Mouse (Mus musculus): ENCODE data around the gene Zfp217. TPM values are rescaled to one million over a fixed set of nuclear protein-coding genes. Genes with fewer than 3 reads are reported as not detected.
A peak's percentile ranks its signal among the peaks of the same experiment; 100 is the strongest.

Zfp217 gene
- total RNA-seq, 2 experiments from 2014 or later: 14.3 to 17.1 TPM

GRCm38 (mm10) chr2:170109528-170109927, 38.4 kb downstream of the Zfp217 start:
- no peak for DNase-seq
- intact Hi-C loops (cut with DNase I): loop anchor here (10.0 kb wide), 1 partner anchor 475 kb away; the partner anchor contains the start of gene Tshz2

GRCm38 (mm10) chr2:170107791-170108190, 40.1 kb downstream of the Zfp217 start:
- DNase-seq: no peak
- intact Hi-C loops (cut with DNase I): loop anchor here (10.0 kb wide), 1 partner anchor 473 kb away; the partner anchor contains the start of gene Tshz2

- DNase-seq: no peak
- intact Hi-C loops (cut with DNase I): loop anchor here (10.0 kb wide), 1 partner anchor 471 kb away; the partner anchor contains the start of gene Tshz2
These were observed 41.9 kb downstream of the Zfp217 start for GRCm38 (mm10) chr2:170106000-170106399.

GRCm38 (mm10) chr2:170104396-170104795, 43.5 kb downstream of the Zfp217 start:
- intact Hi-C loops (cut with DNase I): loop anchor here (5.0 to 10.0 kb wide), 3 partner anchors 47 to 1112 kb away; partner anchors contain the start of gene Tshz2
- DNase-seq: no peak

GRCm38 (mm10) chr2:170103852-170104251, 44.1 kb downstream of the Zfp217 start:
- DNase-seq: peak; percentile 61 to 70
- intact Hi-C loops (cut with DNase I): loop anchor here (5.0 to 10.0 kb wide), 3 partner anchors 47 to 1112 kb away; partner anchors contain the start of gene Tshz2

- intact Hi-C loops (cut with DNase I): loop anchor here (5.0 to 10.0 kb wide), 3 partner anchors 46 to 1111 kb away; partner anchors contain the start of gene Tshz2
- no peak for DNase-seq
These were observed 44.6 kb downstream of the Zfp217 start for GRCm38 (mm10) chr2:170103341-170103740.

- intact Hi-C loops (cut with DNase I): loop anchor here (1.0 to 10.0 kb wide), 4 partner anchors 45 to 1110 kb away; partner anchors contain the start of gene Tshz2
- no peak for DNase-seq
These were observed 46.0 kb downstream of the Zfp217 start for GRCm38 (mm10) chr2:170101932-170102331.

GRCm38 (mm10) chr2:170101132-170101531, 46.8 kb downstream of the Zfp217 start:
- DNase-seq: peak; percentile 92 to 98
- intact Hi-C loops (cut with DNase I): loop anchor here (1.0 to 10.0 kb wide), 4 partner anchors 44 to 1109 kb away; partner anchors contain the start of gene Tshz2

GRCm38 (mm10) chr2:170094871-170095270, 53.0 kb downstream of the Zfp217 start:
- intact Hi-C loops (cut with DNase I): no loop called here
- DNase-seq: no peak

- intact Hi-C loops (cut with DNase I): no loop called here
- DNase-seq: no peak
These were observed 53.7 kb downstream of the Zfp217 start for GRCm38 (mm10) chr2:170094220-170094619.

GRCm38 (mm10) chr2:170091563-170092443, 56.1 kb downstream of the Zfp217 start:
- DNase-seq: no peak
- intact Hi-C loops (cut with DNase I): no loop called here

GRCm38 (mm10) chr2:170078442-170079017, 69.4 kb downstream of the Zfp217 start:
- no peak for DNase-seq
- intact Hi-C loops (cut with DNase I): no loop called here

GRCm38 (mm10) chr2:170078041-170078440, 69.9 kb downstream of the Zfp217 start:
- DNase-seq: no peak
- intact Hi-C loops (cut with DNase I): no loop called here

- intact Hi-C loops (cut with DNase I): no loop called here
- no peak for DNase-seq
These were observed 70.9 kb downstream of the Zfp217 start for GRCm38 (mm10) chr2:170076941-170077490.

- peak in 1 of 2 experiments; percentile 24 for DNase-seq
These were observed 77.2 kb downstream of the Zfp217 start for GRCm38 (mm10) chr2:170070641-170071241.

GRCm38 (mm10) chr2:170069976-170070375, 77.9 kb downstream of the Zfp217 start:
- DNase-seq: no peak
- intact Hi-C loops (cut with DNase I): no loop called here

More at GRCm38 (mm10) chr2:170070641-170071241, 77.2 kb downstream of the Zfp217 start:
- intact Hi-C loops (cut with DNase I): no loop called here

GRCm38 (mm10) chr2:170062378-170062777, 85.5 kb downstream of the Zfp217 start:
- intact Hi-C loops (cut with DNase I): no loop called here
- DNase-seq: no peak

- intact Hi-C loops (cut with DNase I): no loop called here
- DNase-seq: peak in 1 of 2 experiments; percentile 24
These were observed 87.8 kb downstream of the Zfp217 start for GRCm38 (mm10) chr2:170060066-170060465.

- intact Hi-C loops (cut with DNase I): loop anchor here (5.0 kb wide), 1 partner anchor 44 kb away; no protein-coding TSS in a partner anchor
- DNase-seq: peak in 1 of 2 experiments; percentile 7
These were observed 89.1 kb downstream of the Zfp217 start for GRCm38 (mm10) chr2:170058774-170059173.

Data from heart, postnatal 14 days (tissue).